Mouse (Mus musculus): ENCODE results near the gene Eif5a2. TPM values are rescaled to one million over a fixed set of nuclear protein-coding genes. Genes with fewer than 3 reads are reported as not detected.

Eif5a2 gene
- total RNA-seq, 2 experiments from 2014 or later, result 0.84 to 1.0 TPM

- no peak for DNase-seq
Measured at GRCm38 (mm10) chr3:28808039-28808643, 27.1 kb downstream of the Eif5a2 start.

- DNase-seq, result no peak
Measured at GRCm38 (mm10) chr3:28811441-28811840, 30.4 kb downstream of the Eif5a2 start.

- peak; percentile 4 to 44 for DNase-seq
Measured at GRCm38 (mm10) chr3:28814361-28814760, 33.3 kb downstream of the Eif5a2 start.

- DNase-seq, result no peak
Measured at GRCm38 (mm10) chr3:28816010-28816540, 35.0 kb downstream of the Eif5a2 start.

- no peak for DNase-seq
Measured at GRCm38 (mm10) chr3:28826272-28826671, 45.2 kb downstream of the Eif5a2 start.

GRCm38 (mm10) chr3:28827605-28828004, 46.5 kb downstream of the Eif5a2 start:
- no peak for DNase-seq

GRCm38 (mm10) chr3:28829454-28829853, 48.4 kb downstream of the Eif5a2 start:
- DNase-seq, result no peak

- no peak for DNase-seq
Measured at GRCm38 (mm10) chr3:28836796-28837371, 55.8 kb downstream of the Eif5a2 start.

GRCm38 (mm10) chr3:28841886-28842649, 61.0 kb downstream of the Eif5a2 start:
- no peak for DNase-seq

GRCm38 (mm10) chr3:28843231-28843630, 62.2 kb downstream of the Eif5a2 start:
- DNase-seq, result no peak

GRCm38 (mm10) chr3:28847115-28847514, 66.0 kb downstream of the Eif5a2 start:
- DNase-seq, result no peak

Other genes with a start within 250 kb of the Eif5a2 start
- gene Slc2a2, start 83.4 kb upstream of the Eif5a2 start, total RNA-seq (2021), result not detected
- 100 to 1,000 TPM; 110 to 119 TPM for gene Rpl22l1, start 24.2 kb downstream of the Eif5a2 start, total RNA-seq (2021)
- not detected for gene Gm1527, start 111.3 kb downstream of the Eif5a2 start, total RNA-seq (2021)